Mouse (Mus musculus): ENCODE data around the gene Spocd1.

DNA sequence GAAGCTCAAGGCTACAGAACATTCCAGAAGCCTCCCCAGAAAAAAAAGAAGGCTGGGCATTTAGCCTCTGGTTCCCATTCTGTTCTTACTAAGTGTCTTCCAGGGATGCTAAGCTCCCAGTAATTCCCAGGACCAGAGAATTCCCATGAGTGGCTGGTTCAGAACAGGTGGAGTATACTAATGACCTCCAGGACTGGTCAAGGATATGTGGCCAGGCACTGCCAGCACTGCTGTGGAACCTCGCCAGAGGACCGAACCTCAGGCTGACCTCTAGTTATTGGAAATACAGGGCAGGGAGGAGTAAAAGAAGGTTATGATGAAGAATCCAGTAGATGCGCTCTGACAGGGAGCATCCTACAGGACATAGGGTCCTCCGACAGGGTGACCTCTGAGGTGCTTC is 26.7 kb upstream of the Spocd1 start:
- TF ChIP-seq EP300 (optimal IDR thresholded peaks at IDR 0.05) (no peak), CTCF (IDR thresholded peaks at IDR 0.05; ENCODE audit: low read depth) (no peak)

All from stomach, postnatal 0 days (tissue).